Comparison of ENCODE assay signal across 8 mouse cellular contexts in genomic region chr9:120935634-120935922, GRCm38 (mm10). TPM values are rescaled to one million over a fixed set of nuclear protein-coding genes. Genes with fewer than 3 reads are reported as not detected.
A peak's percentile ranks its signal among the peaks of the same experiment; 100 is the strongest.
DNase-seq lines count a peak whose midpoint lies in the region.

No protein-coding gene starts in this region.

- intact Hi-C loops in gastrocnemius, postnatal 36 days (cut with DNase I): loop anchor here (5.0 kb wide), 1 partner anchor 333 kb away; no protein-coding TSS in a partner anchor

- no peak overlapping the region for H3K27ac ChIP-seq in heart, embryonic 10.5 days
- H3K27ac ChIP-seq in hindbrain, embryonic 10.5 days: no peak overlapping the region

- H3K4me1 ChIP-seq in heart, embryonic 10.5 days: peaks cover 52% of the 10 kb centered on the region
- H3K4me1 ChIP-seq in hindbrain, embryonic 10.5 days (replicated peaks): peaks cover 66% of the 10 kb centered on the region

- peaks cover 15% of the 10 kb centered on the region for H3K36me3 ChIP-seq in heart, embryonic 10.5 days
- H3K36me3 ChIP-seq in hindbrain, embryonic 10.5 days: peaks cover 27% of the 10 kb centered on the region

- no peak for DNase-seq in heart, embryonic 10.5 days (ENCODE audit: low spot score)
- DNase-seq in heart, adult 8-10 months (ENCODE audit: low spot score): no peak
- DNase-seq in CD4-positive helper T cell, adult 2 months (ENCODE audit: low read depth, low spot score): peak; percentile 34
- no peak for DNase-seq in hindbrain, embryonic 10.5 days (ENCODE audit: low spot score)
- DNase-seq in lung, postnatal 36 days: peak; percentile 38
- no peak for DNase-seq in MN1 (ENCODE audit: low spot score)
- no peak for DNase-seq in gastrocnemius, postnatal 36 days
- no peak for DNase-seq in right cerebral cortex, postnatal 36 days (ENCODE audit: low spot score in 2 of 2)

- no peaks in the 10 kb centered on the region for H3K27me3 ChIP-seq in heart, embryonic 10.5 days (ENCODE audit: insufficient read depth, poor library complexity, severe bottlenecking)
- no peaks in the 10 kb centered on the region for H3K27me3 ChIP-seq in hindbrain, embryonic 10.5 days (ENCODE audit: insufficient read depth, poor library complexity, severe bottlenecking)

- H3K9me3 ChIP-seq in heart, embryonic 10.5 days: no peaks in the 10 kb centered on the region
- H3K9me3 ChIP-seq in hindbrain, embryonic 10.5 days: no peaks in the 10 kb centered on the region

- WGBS in heart, embryonic 10.5 days: 23% methylated on average over 4 of the region's 4 CpGs
- 30% methylated on average over 4 of the region's 4 CpGs for WGBS in hindbrain, embryonic 10.5 days

- H3K4me3 ChIP-seq in heart, embryonic 10.5 days: peak overlapping the region; percentile 95
- H3K4me3 ChIP-seq in hindbrain, embryonic 10.5 days: peak overlapping the region; percentile 76

RNA-seq across cellular contexts. Expression of gene Ctnnb1, which starts 6.6 kb away (rescaled TPM):
- 390 and 445 TPM in 2 replicates for polyA plus RNA-seq in heart, embryonic 10.5 days (2016; fragmentation: Nextera tagmentation; extraction: Ambion mirVana)
- 100 to 1,000 TPM; 398 to 437 (median 405) TPM for total RNA-seq in heart, adult 8-10 months (2022)
- 496 and 622 TPM in 2 replicates for polyA plus RNA-seq in hindbrain, embryonic 10.5 days (2016; fragmentation: Nextera tagmentation; extraction: Ambion mirVana)
- 100 to 1,000 TPM; 193 to 194 TPM for total RNA-seq in gastrocnemius, postnatal 36 days (2021)

Comparison
In these comparisons a context has a peak if more than half of its experiments do, and no peak if none do; other contexts are left out.
1. DNase-seq: peak in CD4-positive helper T cell, adult 2 months (single experiment) and lung, postnatal 36 days (single experiment); none in heart, embryonic 10.5 days (single experiment), heart, adult 8-10 months (single experiment), hindbrain, embryonic 10.5 days (single experiment), MN1 (single experiment), gastrocnemius, postnatal 36 days (0 of 2) and right cerebral cortex, postnatal 36 days (0 of 2).